Mouse (Mus musculus) megakaryocyte-erythroid progenitor cell, adult 5-6 weeks (primary cell): ENCODE results near the gene Lhfpl2. TPM values are rescaled to one million over a fixed set of nuclear protein-coding genes. Genes with fewer than 3 reads are reported as not detected.
"Not testable (repeated sequence)": the region's sequence is repeated elsewhere in the genome, so short reads cannot be mapped to it uniquely, and the experiment has no call there.

Experiments used
- ATAC-seq: replicated peaks from 2 replicates; pipeline ENCODE4 v1.8.0; 2016; ENCODE audit warnings: mild to moderate bottlenecking, inconsistent platforms; ENCODE audit not compliant: severe bottlenecking, poor library complexity, low FRiP score, low TSS enrichment
- total RNA-seq, 2 experiments: library from RNA; stranded (forward) in 1 of 2; stranded (reverse) in 1 of 2; fragments of 200-1000, 215-1000 nt in 1 of 2; fragments of >200 nt in 1 of 2; fragmentation: Nextera tagmentation in 1 of 2; gene quantifications; 2 replicates each; pipeline ENCODE4 v1.2.3; 2014 to 2017

Gene Lhfpl2
- total RNA-seq (2014; fragmentation: Nextera tagmentation), result 21.4 and 29.7 TPM in 2 replicates
- total RNA-seq (2017), result 22.9 and 24.2 TPM in 2 replicates

GRCm38 (mm10) chr13:94057563-94058560, at the start of gene Lhfpl2:
TSS of gene Lhfpl2 (plus strand) at chr13:94057796.
- no peak for ATAC-seq

GRCm38 (mm10) chr13:94011996-94012575, 45.5 kb upstream of the Lhfpl2 start:
- ATAC-seq, result no peak

GRCm38 (mm10) chr13:94013986-94014385, 43.6 kb upstream of the Lhfpl2 start:
- no peak for ATAC-seq

- ATAC-seq, result not testable (repeated sequence)
Measured at GRCm38 (mm10) chr13:94024575-94024974, 33.0 kb upstream of the Lhfpl2 start.

GRCm38 (mm10) chr13:94029147-94029546, 28.4 kb upstream of the Lhfpl2 start:
- ATAC-seq, result no peak

- no peak for ATAC-seq
Measured at GRCm38 (mm10) chr13:94030551-94030950, 27.0 kb upstream of the Lhfpl2 start.

- no peak for ATAC-seq
Measured at GRCm38 (mm10) chr13:94037313-94038051, 20.1 kb upstream of the Lhfpl2 start.

GRCm38 (mm10) chr13:94038052-94038340, 19.6 kb upstream of the Lhfpl2 start:
- no peak for ATAC-seq

GRCm38 (mm10) chr13:94050036-94050435, 7.6 kb upstream of the Lhfpl2 start:
- ATAC-seq, result no peak

GRCm38 (mm10) chr13:94050782-94051181, 6.8 kb upstream of the Lhfpl2 start:
- no peak for ATAC-seq

- ATAC-seq, result no peak
Measured at GRCm38 (mm10) chr13:94057036-94057562, 497 bp upstream of the Lhfpl2 start.

- no peak for ATAC-seq
Measured at GRCm38 (mm10) chr13:94058642-94059222, 1.1 kb downstream of the Lhfpl2 start.

GRCm38 (mm10) chr13:94059373-94059772, 1.8 kb downstream of the Lhfpl2 start:
- ATAC-seq, result no peak

GRCm38 (mm10) chr13:94059778-94060177, 2.2 kb downstream of the Lhfpl2 start:
- no peak for ATAC-seq

- no peak for ATAC-seq
Measured at GRCm38 (mm10) chr13:94060461-94060860, 2.9 kb downstream of the Lhfpl2 start.

- no peak for ATAC-seq
Measured at GRCm38 (mm10) chr13:94061256-94061877, 3.8 kb downstream of the Lhfpl2 start.

- no peak for ATAC-seq
Measured at GRCm38 (mm10) chr13:94062349-94063111, 4.9 kb downstream of the Lhfpl2 start.

GRCm38 (mm10) chr13:94063156-94063555, 5.6 kb downstream of the Lhfpl2 start:
- ATAC-seq, result peak; percentile 58; the same call in 1 of the 2 replicates
